Mouse (Mus musculus): ENCODE measurements around the gene Itpkb. TPM values are rescaled to one million over a fixed set of nuclear protein-coding genes. Genes with fewer than 3 reads are reported as not detected.

Gene Itpkb
- polyA plus RNA-seq, 1 experiment from 2014 or later = 14.5 TPM

DNA sequence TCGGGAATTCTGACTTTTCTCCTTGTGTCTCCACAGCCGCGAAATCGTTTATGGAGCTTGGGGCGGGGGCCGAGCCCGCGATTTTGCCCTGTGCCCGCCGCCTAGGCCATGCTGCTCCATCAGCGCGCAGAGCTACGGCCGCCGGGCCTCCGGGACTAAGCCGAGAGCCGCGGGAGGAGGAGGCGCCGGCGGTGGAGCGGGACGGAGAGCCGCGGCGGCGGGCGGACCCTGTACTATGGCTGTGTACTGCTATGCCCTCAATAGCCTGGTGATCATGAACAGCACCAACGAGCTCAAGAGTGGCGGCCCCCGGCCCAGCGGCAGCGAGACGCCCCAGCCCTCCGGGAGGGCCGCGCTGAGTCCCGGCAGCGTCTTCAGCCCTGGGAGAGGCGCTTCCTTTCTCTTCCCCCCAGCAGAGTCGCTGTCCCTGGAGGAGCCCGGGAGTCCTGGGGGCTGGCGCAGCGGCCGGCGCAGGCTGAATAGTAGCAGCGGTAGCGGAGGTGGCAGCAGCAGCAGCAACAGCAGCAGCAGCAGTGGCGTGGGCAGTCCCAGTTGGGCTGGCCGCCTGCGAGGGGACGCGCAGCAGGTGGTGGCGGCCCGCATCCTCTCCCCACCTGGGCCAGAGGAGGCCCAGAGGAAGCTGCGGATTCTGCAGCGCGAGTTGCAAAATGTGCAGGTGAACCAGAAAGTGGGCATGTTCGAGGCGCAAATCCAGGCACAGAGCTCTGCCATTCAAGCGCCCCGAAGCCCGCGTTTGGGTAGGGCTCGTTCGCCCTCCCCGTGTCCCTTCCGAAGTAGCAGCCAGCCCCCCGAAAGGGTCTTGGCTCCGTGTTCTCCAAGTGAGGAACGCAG, 2.0 kb downstream of the Itpkb start:
- Histone ChIP-seq H3K27me3 (peaks cover 13% of the 10 kb centered on the region; the same call in 1 of the 2 replicates), H3K4me2 (peak overlapping the region; percentile 100), H3K4me3 (replicated peaks) (peak overlapping the region; percentile 75), H3K9ac (replicated peaks) (peak overlapping the region; percentile 91), H3K36me3 (peaks cover 24% of the 10 kb centered on the region), H3K27ac (peak overlapping the region; percentile 95), H3K9me3 (no peaks in the 10 kb centered on the region), H3K4me1 (replicated peaks) (peaks cover 66% of the 10 kb centered on the region)
- no peak for ATAC-seq (ENCODE audit: insufficient number of reproducible peaks, insufficient read depth, low FRiP score, low TSS enrichment, low read depth)
- WGBS = 2% methylated on average over 71 of the region's 72 CpGs

DNA sequence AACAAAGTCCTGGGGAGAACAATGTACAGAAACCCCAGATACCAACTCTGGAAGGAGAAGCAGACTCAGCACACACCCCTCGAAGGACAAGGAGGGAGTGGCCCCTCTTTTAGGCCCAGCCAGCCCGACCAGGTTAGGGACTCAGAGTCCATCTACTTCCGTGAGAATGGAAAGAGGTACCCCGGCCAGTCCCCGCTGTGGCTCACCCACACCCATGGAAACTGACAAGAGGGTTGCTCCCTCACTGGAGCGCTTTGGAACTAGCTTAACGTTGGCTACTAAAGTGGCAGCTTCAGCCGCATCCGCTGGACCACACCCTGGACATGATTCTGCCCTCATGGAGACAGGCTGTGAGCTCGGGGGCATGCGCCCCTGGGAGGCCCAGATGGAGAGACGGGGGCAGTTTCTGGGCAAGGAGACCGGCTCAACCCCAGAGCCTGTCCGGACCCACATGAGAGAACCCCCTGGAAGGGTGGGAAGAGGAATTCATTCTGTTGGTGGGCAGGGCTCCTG, 2.7 kb downstream of the Itpkb start:
- no peak for ATAC-seq (ENCODE audit: insufficient number of reproducible peaks, insufficient read depth, low FRiP score, low TSS enrichment, low read depth)
- Histone ChIP-seq H3K4me1 (replicated peaks) (peaks cover 66% of the 10 kb centered on the region), H3K9ac (replicated peaks) (peak overlapping the region; percentile 91), H3K4me3 (replicated peaks) (peak overlapping the region; percentile 75), H3K27me3 (peaks cover 13% of the 10 kb centered on the region; the same call in 1 of the 2 replicates), H3K36me3 (peaks cover 24% of the 10 kb centered on the region), H3K9me3 (no peaks in the 10 kb centered on the region), H3K27ac (no peak overlapping the region), H3K4me2 (peak overlapping the region; percentile 100)
- 32% methylated on average over 14 of the region's 14 CpGs for WGBS

- Histone ChIP-seq H3K4me3 (replicated peaks) (peak overlapping the region; percentile 75), H3K9ac (replicated peaks) (peak overlapping the region; percentile 13), H3K4me1 (replicated peaks) (peaks cover 66% of the 10 kb centered on the region), H3K27me3 (peaks cover 13% of the 10 kb centered on the region; the same call in 1 of the 2 replicates), H3K4me2 (peak overlapping the region; percentile 100), H3K27ac (no peak overlapping the region), H3K9me3 (no peaks in the 10 kb centered on the region), H3K36me3 (peaks cover 24% of the 10 kb centered on the region)
- 34% methylated on average over 6 of the region's 6 CpGs for WGBS
- ATAC-seq (ENCODE audit: insufficient number of reproducible peaks, insufficient read depth, low FRiP score, low TSS enrichment, low read depth) = no peak
Observed at GRCm38 (mm10) chr1:180333588-180333987, 3.3 kb downstream of the Itpkb start.

GRCm38 (mm10) chr1:180334541-180334940, 4.3 kb downstream of the Itpkb start:
- Histone ChIP-seq H3K27me3 (peaks cover 13% of the 10 kb centered on the region; the same call in 1 of the 2 replicates), H3K4me2 (peak overlapping the region; percentile 100), H3K9ac (replicated peaks) (no peak overlapping the region), H3K4me1 (replicated peaks) (peaks cover 57% of the 10 kb centered on the region), H3K36me3 (peaks cover 24% of the 10 kb centered on the region), H3K27ac (no peak overlapping the region), H3K9me3 (no peaks in the 10 kb centered on the region), H3K4me3 (replicated peaks) (peak overlapping the region; percentile 75; the same call in 1 of the 2 replicates)
- no peak for ATAC-seq (ENCODE audit: insufficient number of reproducible peaks, insufficient read depth, low FRiP score, low TSS enrichment, low read depth)
- 90% methylated on average over 6 of the region's 6 CpGs for WGBS

DNA sequence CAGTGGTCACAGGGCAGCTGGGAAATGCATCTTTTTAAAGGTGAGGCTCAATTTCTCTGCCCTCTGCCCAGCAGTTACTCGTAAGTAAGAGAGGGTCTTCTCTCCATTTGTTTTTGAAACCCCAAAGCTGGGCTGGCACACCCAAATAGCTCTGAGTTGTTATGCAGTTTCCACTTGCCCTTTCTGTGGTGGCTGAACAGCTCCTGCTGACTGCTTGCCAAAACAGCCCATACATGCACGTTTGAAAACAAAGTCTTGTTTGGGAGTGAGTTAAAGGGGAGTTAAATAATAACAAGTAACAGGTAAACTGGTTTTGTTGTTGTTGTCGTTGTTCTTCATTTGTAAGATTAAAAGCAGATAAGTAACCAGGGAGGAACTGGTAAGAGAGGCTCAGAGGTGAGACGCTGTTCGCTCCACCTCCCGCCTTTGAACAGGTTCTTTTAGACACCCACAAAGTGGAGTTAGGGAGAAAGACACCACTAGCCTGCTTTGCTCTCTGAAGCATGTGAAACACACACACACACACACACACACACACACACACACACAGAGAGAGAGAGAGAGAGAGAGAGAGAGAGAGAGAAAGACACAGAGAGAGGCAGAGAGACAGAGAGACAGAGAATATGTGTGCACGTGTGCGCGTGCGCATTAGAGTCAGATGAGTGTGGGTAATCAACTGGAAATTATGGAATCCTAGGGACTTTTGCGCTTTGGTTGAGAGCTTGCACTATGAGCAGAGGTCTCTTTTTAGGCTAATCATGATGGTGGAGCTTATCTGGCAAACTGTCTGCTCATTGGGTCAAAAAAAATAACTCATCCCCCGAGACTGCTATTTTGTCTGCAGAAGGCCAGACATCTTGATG, 5.5 kb downstream of the Itpkb start:
- WGBS = 77% methylated on average over 12 of the region's 12 CpGs
- H3K4me2 ChIP-seq = peak overlapping the region; percentile 100
- no peak overlapping the region for H3K9ac ChIP-seq (replicated peaks)
- H3K4me3 ChIP-seq (replicated peaks) = no peak overlapping the region
- peaks cover 53% of the 10 kb centered on the region for H3K4me1 ChIP-seq (replicated peaks)
- ATAC-seq (ENCODE audit: insufficient number of reproducible peaks, insufficient read depth, low FRiP score, low TSS enrichment, low read depth) = no peak
- H3K27ac ChIP-seq = no peak overlapping the region
- no peaks in the 10 kb centered on the region for H3K9me3 ChIP-seq
- peaks cover 13% of the 10 kb centered on the region; the same call in 1 of the 2 replicates for H3K27me3 ChIP-seq
- peaks cover 24% of the 10 kb centered on the region for H3K36me3 ChIP-seq

DNA sequence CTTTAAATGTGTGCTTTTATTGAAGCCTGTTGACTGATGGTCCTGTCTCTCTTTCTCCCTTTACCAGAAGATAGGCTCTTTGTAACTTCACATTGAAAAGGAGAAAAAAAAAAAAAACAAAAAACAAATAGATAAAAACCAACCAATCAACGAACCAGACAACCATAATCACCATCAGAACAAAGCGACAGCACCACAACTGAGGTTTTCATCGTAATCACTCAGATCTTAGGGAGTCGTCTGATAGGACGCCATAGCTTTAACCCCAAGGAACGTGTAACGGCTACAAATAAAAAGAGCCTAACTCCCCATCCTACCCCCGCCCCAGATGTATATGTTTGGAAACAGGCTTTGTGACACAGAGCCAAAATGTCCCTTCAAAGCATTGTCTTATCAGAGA, 8.1 kb downstream of the Itpkb start:
- Histone ChIP-seq H3K27me3 (peaks cover 7% of the 10 kb centered on the region; the same call in 1 of the 2 replicates), H3K9ac (replicated peaks) (no peak overlapping the region), H3K4me2 (no peak overlapping the region), H3K27ac (no peak overlapping the region), H3K9me3 (no peaks in the 10 kb centered on the region), H3K4me3 (replicated peaks) (no peak overlapping the region), H3K4me1 (replicated peaks) (peaks cover 41% of the 10 kb centered on the region), H3K36me3 (peaks cover 19% of the 10 kb centered on the region)
- 79% methylated on average over 8 of the region's 8 CpGs for WGBS
- no peak for ATAC-seq (ENCODE audit: insufficient number of reproducible peaks, insufficient read depth, low FRiP score, low TSS enrichment, low read depth)

DNA sequence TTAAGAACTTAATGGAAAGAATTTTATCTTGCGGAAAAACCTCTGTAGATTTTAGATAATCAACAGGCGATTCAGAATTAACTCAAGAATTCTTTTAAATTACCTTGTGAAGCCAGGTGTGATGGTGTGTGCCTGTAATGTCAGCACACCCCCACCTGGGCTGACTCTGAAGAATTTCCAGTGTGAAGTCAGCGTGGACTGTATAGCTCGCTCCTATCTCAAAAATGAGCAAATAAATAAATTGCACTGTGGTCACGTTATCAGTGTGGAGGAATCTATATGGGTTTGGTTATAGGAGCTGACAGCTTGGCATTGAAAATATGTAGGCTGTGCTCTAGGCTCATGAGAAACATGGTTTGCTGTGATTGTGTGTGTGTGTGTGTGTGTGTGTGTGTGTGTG, 8.9 kb downstream of the Itpkb start:
- WGBS = 90% methylated on average over 5 of the region's 5 CpGs
- Histone ChIP-seq H3K27ac (no peak overlapping the region), H3K36me3 (peaks cover 11% of the 10 kb centered on the region; the same call in 1 of the 2 replicates), H3K4me3 (replicated peaks) (no peak overlapping the region), H3K4me1 (replicated peaks) (peaks cover 41% of the 10 kb centered on the region), H3K9ac (replicated peaks) (no peak overlapping the region), H3K4me2 (no peak overlapping the region), H3K9me3 (no peaks in the 10 kb centered on the region), H3K27me3 (no peaks in the 10 kb centered on the region)
- ATAC-seq (ENCODE audit: insufficient number of reproducible peaks, insufficient read depth, low FRiP score, low TSS enrichment, low read depth) = no peak

DNA sequence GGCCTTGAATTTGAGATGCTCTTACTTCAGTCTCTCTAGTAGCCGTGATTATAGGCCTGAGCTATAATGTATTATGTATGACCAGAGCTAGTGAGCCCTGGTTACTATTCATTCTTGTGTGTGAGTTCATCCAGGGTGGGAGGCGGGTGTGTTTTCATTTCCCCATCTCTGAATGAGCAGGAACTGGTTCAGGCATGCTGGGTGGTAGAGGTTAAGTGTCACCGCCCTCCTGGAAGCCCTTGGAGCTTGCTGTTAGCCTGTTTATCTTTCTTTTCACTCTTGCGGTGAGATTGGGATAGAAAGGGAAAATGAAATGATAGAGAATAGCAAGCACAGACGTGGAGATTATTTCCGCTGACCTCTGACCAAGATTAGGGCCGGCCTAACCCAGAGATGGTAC, 12.7 kb downstream of the Itpkb start:
- no peak overlapping the region for H3K9ac ChIP-seq (replicated peaks)
- peaks cover 40% of the 10 kb centered on the region for H3K4me1 ChIP-seq (replicated peaks)
- no peaks in the 10 kb centered on the region for H3K27me3 ChIP-seq
- H3K4me3 ChIP-seq (replicated peaks) = no peak overlapping the region
- 88% methylated on average over 7 of the region's 7 CpGs for WGBS
- no peaks in the 10 kb centered on the region for H3K9me3 ChIP-seq
- no peak overlapping the region for H3K4me2 ChIP-seq
- H3K27ac ChIP-seq = 0 out of 2 replicates have a peak overlapping the region, but pooled peaks have one; percentile 12
- no peaks in the 10 kb centered on the region; the same call in 1 of the 2 replicates for H3K36me3 ChIP-seq
- ATAC-seq (ENCODE audit: insufficient number of reproducible peaks, insufficient read depth, low FRiP score, low TSS enrichment, low read depth) = no peak

DNA sequence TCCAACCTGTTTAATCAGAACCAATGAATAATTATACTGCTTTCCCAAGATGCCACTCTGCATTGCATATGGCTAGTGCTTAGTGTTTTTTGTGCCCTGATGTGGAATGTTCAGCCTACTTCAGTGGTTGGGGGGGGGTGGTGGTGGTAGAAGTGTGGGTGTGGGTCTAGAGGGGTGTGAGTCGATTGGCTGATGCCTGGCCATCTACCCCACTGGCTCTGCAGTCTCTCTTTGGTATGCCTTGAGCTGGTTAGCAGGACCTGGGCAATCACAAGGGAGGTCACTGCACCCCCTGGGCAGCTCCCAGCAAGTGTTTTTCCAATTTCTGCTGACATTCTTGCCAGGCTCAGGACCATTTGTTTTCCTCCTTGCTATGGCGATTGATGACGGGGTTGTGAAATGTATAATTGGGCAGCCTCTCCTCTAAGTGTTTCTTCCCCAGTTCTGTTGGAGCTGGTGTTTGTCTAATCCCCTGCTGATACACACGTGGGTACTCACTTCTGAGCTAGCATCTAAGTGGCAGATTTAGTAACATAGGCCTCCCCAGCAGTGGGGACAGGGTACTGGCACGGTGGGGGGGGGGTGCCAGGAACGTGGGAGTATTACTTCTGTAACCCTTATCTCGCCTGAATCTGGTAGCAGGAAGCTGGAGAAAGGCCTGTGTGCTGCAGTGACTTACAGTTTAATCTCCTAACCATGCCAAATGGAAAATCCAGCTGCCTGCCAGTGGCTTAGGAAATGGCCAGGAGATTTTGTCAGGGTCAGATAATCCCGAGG, 13.3 kb downstream of the Itpkb start:
- H3K36me3 ChIP-seq = no peaks in the 10 kb centered on the region; the same call in 1 of the 2 replicates
- H3K4me1 ChIP-seq (replicated peaks) = peaks cover 47% of the 10 kb centered on the region
- no peak for ATAC-seq (ENCODE audit: insufficient number of reproducible peaks, insufficient read depth, low FRiP score, low TSS enrichment, low read depth)
- 28% methylated on average over 8 of the region's 8 CpGs for WGBS
- H3K9ac ChIP-seq (replicated peaks) = no peak overlapping the region
- H3K4me3 ChIP-seq (replicated peaks) = no peak overlapping the region
- no peaks in the 10 kb centered on the region for H3K9me3 ChIP-seq
- no peak overlapping the region for H3K4me2 ChIP-seq
- H3K27ac ChIP-seq = 0 out of 2 replicates have a peak overlapping the region, but pooled peaks have one; percentile 12
- H3K27me3 ChIP-seq = no peaks in the 10 kb centered on the region

DNA sequence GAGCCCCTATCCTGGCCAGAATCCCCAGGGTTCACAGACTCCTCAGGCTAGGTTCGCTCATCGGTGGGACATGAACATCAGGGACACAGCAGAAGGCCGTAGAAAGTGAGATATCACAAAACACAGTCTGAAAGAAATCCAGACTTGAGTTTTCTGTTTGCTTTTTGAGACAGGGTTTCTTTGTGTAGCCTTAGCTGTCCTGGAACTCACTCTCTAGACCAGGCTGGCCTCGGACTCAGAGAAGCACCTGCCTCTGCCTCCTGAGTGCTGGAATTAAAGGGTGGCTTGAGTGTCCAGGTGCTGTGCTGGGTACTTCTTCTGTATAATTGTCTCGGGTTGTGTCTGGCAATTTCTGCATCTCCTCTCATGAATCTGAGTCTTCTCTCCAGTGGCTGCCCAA, 14.8 kb downstream of the Itpkb start:
- H3K4me1 ChIP-seq (replicated peaks) = peaks cover 53% of the 10 kb centered on the region
- H3K27ac ChIP-seq = no peak overlapping the region
- no peak overlapping the region for H3K9ac ChIP-seq (replicated peaks)
- no peak overlapping the region for H3K4me2 ChIP-seq
- H3K9me3 ChIP-seq = no peaks in the 10 kb centered on the region
- ATAC-seq (ENCODE audit: insufficient number of reproducible peaks, insufficient read depth, low FRiP score, low TSS enrichment, low read depth) = no peak
- H3K4me3 ChIP-seq (replicated peaks) = no peak overlapping the region
- no peaks in the 10 kb centered on the region for H3K36me3 ChIP-seq
- WGBS = 92% methylated on average over 5 of the region's 5 CpGs
- no peaks in the 10 kb centered on the region for H3K27me3 ChIP-seq
